Mouse (Mus musculus): ENCODE measurements at regions not wholly inside any gene's neighbourhood (a gene's known extent, or its start where the extent isn't known, plus 50 kb on each side); places are given as distances from the start of the nearest gene placed in this dataset.

DNA sequence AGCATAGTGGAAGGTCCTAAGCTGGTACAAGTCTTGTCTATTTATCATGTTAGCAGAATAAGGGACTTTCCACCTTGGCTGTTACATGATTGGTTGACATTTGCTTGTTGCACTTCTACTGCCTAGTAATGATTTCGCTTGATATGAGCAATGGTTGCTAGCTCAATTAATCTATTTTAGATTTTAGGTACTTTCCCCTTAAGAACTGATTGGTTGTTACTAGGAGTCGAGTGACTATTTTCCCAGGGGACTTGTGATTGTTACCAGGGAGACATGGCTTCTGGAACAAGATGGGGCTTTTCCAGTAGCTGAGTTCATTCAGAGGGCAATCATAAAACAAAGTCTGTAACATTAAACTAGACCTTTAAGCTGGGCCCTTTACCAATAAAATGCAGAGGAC lies 100.9 kb downstream of the Nup35 start:
- DNase-seq (ENCODE audit: low read depth, low spot score) = no peak

DNA sequence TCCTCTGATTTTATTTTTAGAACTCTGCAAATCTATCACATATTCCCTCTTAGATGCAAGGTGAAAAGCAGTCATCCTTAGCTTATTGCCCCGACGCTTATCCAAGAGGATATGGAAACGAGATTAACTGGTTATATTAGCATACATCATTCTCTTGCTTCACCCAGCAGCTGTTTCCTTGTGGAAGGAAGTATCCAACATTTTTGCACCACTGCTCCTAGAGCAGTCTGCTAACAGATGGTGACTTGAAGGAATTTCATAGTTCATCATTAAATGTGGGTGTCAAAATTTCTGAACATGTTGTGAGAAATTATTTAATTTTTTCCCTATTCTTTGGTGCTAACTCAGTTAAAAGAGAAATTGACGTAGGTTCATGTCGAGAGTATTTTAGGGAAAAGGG lies 107.0 kb downstream of the Nup35 start:
- DNase-seq (ENCODE audit: low read depth, low spot score) = no peak

DNA sequence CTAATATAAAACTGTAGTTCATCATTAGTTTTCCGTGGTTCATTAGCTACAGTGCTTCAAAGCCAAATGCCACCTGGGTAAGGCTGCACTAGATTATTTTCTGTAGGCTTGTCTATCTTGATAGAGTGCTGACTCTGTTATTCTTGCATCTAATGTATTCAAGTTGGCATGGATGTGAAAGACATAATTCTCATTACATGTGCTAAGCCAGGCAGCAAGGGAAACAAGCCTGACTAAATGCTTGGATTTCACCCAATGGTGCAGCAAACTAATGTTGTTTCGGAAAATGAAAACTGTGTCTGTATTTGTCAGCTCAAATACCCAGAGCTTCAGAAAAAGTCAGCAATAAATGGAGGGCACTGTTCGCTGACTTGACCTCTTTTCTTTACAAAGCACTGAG lies 114.3 kb downstream of the Nup35 start:
- peak; percentile 36 for DNase-seq (ENCODE audit: low read depth, low spot score)

DNA sequence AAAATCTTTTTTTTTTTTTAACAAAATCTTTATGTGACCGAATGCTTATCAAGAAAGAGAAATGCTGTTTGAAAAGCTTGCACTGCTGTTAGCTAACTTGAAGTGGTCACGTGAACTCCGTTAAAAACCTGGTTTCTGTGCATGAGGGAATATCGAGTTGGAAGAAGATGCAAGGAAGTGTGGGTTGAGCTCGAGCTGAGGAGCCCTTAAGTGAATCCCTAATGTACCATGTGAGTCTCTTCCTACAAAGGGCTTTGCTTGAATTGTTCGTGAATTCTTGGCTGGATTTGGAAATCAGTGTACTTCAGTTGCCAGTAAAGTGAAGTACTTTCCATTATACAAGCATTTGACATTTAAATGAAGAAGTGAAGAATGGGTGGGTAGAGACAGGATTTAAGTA lies 129.7 kb downstream of the Nup35 start:
- DNase-seq (ENCODE audit: low read depth, low spot score) = no peak

DNA sequence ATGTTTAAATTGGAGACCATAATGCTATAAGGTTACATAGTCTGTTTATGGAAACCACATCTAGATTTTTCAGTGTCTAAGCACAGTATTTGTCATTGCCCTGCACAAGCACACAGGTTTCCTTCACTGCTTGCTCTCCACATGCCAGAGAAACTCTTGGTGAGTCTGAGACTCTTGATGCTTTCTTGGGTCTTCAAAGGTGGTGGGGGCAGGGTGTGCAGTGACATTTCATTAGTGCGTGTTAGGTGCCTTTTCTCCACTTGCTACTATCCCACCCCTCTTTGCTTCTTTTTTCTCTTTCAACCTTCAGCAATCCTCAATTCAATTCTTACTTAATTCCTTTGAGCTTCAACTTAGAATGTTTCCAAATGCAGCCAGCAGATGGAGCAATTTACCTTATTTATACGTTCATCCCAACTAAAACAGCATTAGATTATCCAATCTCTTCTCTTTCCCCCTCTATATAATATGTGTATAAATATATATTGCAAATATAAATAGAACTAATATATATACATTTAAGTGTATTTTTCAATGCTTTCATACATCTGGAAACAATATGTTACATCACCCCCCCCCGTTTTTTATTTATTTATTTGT lies 145.1 kb downstream of the Nup35 start:
- DNase-seq (ENCODE audit: low read depth, low spot score) = peak; percentile 49

DNA sequence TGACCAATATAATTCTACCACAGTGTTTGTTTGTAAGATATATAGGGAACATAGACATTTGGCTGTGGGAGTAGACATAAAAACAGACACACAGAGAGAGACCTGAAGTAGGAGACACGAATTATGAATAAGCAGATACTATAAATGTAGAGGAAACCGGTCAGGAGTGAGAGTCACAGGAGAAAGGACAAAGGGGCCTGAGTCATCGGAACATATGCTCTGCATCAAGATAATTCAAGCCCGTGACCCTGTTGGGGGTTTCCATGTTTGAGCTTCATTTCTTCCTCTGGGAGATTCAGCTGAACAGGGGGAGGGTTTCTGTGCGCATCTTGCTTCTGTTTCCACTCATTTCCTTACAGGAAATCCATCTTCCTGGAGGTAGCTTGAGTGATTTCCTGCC lies 154.1 kb downstream of the Nup35 start:
- DNase-seq (ENCODE audit: low read depth, low spot score) = no peak

DNA sequence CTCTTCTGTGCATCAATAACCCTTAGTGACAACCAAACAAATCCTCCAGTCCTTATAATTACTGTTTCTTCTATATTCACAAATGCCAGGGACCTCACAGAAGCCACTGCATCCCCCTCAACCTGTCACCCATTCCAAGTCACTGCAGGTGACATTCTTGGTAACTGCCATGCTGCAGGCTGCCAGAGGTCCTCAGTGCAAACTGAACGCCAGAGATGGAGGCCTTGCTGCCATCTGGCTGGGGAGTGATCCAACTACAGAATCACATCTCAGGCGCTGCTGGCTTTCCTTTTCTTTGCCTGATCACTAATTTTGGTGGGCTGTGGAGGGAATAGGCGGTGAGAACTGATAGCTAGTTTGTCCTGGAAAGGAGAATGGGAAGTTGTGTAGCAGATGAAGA lies 155.4 kb downstream of the Nup35 start:
- DNase-seq (ENCODE audit: low read depth, low spot score) = no peak

DNA sequence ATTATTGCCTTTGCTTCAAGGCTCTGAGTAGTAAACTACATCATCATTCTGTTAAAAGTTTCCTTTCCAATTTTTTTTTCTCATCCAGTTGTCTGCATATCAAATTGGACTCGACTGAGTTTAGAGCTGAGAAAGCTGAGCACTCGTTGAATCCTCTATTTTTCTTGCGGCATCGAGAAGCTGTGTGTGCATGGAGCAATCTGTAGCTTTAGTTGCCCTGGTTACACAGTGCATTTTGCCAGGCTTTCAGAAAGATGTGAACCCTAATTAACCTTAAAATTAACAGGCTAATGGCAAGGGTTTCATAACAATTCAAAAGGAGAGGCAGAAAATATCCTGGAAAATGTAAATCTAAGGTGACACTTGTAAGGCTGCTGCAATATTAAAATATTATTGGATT lies 169.3 kb downstream of the Nup35 start:
- DNase-seq (ENCODE audit: low read depth, low spot score) = no peak

DNA sequence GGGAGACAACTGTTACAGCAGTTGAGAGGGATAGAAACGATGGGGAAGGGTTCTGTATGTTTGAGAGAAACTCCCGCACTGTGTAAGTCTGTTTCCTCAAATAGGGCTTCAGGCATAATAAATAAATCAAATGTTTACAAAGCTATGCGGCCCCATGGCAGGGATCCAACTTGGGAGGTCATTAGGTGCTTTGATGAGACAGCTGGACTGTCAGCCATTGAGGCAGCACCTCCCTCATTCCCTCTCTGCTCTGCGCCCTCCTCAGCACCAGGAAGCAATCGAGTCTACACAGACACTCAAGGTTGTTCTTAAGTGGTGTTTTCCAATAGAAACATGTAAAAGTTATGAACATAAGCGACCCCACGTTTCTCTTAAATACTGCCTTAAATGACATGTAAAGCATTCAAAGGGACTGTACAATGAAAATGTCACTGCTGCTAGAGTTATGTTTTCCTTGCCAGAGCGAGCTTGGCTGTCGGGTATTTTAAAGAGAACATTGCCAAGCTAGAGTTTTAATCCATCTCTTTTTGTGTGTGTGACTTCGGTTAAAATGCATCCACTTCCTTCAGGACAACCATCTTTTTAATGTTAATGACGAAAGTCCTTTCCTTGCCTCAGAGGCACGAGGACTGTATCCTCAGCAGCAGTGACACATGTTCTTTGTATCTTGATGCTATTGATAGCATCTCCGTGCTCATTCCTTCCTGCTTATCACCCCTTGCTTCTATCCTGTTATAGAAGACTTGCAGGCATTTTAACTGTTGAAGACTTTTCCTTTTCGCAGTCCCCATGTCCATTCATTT lies 176.5 kb downstream of the Nup35 start:
- no peak for DNase-seq (ENCODE audit: low read depth, low spot score)

DNA sequence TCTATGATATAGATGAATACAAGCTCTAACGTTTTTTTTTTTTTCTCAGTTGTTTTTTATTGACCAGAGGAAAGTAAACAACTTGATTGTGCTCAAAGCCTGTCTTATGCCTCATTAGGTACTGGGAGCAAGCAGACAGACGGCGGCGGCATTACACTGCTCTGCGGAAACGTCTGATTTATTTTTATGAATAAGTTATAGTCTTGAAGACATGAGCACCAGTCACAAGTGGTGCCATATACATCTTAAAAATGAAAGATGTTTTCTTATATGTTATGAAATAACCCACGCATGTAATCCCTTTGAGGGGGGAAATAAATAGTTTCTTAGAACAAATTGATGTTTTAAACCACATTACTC lies 177.1 kb downstream of the Nup35 start:
- DNase-seq (ENCODE audit: low read depth, low spot score) = no peak

DNA sequence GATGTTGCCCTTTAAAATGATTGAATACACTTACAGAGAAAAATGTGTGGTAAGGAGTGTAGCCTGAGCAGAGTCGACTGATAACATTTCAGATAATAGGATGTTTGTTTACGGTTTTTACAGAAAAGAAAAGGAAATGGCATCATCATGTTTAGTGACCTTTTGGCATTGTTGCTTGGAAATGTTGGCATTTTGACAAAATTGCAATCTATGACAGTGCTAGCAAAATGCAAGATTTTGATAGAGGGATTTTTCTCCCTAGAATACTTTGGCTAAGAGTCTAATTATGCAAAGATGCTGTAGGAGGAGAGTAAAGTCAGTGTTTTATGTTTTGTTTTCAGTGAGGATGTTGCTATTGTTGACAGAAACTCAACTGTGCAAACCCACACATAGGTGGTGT lies 202.2 kb downstream of the Nup35 start:
- DNase-seq (ENCODE audit: low read depth, low spot score) = no peak

DNA sequence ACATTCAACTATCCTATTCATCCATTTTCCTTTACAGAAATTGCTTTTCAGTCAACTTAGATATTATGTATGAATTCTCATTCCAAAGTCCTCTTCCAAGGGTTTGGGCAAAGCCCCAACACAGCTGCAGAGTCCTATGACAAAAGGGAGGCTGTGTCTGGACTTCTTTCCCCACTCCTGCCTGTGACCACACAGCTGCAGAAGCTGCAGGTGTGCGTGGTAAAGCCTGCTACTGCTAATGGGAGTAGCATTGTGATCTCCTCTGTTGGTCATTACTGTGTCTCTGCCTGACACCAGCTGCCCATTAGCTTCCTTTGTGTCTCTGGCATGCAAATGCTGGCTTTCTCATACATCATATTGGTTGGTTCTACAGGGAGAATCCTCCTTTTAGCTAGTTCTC lies 234.0 kb downstream of the Nup35 start:
- DNase-seq (ENCODE audit: low read depth, low spot score) = no peak

DNA sequence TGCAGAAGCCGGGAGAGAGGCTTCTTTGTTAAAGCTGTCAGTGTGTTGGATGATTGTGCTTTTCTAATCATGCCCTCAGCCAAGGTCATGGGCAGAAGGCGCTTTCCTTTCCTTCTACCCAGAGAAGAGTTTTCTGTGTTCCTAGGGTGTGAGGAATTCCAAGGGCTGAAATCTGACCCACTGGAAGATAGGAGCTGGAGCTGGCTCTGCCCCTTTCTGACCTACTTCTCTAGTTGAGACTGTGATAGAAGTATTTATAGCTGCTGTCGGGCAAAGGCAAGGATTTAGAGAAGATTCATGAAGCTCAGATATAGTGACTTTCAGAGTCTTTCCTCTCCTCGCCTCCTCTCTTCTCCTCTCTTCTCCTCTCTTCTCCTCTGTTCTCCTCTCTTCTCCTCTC lies 238.2 kb downstream of the Nup35 start:
- no peak for DNase-seq (ENCODE audit: low read depth, low spot score)

DNA sequence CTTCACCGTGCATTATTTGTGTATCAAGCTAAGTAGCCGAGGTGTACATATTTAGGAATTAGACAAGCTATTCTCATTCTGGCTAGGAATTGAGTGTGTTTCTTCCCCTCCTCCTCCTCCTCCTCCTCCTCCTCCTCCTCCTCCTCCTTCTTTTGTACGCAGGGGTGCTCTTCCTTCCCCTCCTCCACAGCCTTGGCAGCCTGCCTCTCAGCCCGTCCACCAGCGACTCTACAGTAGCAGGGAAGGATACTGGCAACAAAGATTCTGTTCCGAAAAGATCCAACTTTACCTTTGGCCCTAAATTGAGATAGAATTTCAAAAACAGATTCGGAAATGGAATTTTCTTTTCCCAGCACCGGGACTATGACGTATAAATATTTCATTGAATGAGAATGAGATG lies 253.0 kb downstream of the Nup35 start:
- no peak for DNase-seq (ENCODE audit: low read depth, low spot score)

DNA sequence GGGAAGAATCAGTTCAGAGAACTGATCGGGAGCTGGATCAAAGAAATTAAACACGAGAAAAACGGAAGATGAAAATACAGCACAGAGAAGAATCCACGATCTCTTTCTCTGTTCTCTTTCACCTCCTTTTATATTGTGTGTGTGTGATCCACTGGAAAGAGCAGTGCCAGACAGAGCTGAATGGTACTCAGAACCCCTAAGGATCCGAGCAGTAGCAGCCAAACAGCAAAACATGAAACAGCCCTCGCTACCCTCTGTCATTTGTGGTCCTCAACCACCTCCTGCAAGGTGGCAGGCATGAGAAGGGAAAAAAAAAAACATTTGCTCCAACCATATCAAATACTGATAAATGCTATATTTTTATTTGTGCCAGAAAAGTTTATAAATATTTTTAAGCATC lies 253.4 kb downstream of the Nup35 start:
- no peak for DNase-seq (ENCODE audit: low read depth, low spot score)

DNA sequence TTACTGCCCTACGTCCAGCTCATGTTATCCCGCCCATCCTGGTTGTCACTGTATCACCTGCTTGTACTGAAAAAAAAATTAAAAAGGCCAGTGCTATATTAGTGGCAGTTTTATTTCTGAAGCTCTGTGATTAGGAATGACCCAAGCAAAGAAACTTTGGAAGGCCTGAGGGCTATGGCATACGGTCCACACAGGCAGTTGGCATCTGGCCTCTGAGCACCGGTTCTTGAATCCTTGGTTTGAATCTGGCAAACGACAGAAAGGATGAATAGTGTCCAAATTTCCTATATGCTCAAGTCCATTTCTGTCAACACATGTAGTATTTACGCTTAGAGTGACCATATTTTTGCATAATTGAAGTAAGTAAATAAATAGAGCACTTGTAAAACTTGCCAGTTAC lies 254.3 kb downstream of the Nup35 start:
- no peak for DNase-seq (ENCODE audit: low read depth, low spot score)

DNA sequence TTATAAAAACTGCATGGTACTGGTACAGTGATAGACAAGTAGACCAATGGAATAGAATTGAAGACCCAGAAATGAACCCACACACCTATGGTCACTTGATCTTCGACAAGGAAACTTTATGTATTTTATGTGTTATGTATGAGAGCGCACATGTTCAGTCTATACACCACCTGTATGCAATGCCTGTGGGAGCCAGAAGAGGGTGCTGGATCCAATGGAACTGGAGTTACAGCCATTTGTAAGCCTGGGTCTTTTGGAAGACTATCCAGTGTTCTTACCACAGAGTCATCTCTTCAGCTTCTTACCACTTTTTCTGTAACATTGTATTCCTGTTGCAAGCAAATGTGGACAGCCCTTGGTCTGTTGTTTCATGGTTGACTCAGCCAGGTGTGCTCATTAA lies 261.4 kb downstream of the Nup35 start:
- DNase-seq (ENCODE audit: low read depth, low spot score) = no peak

DNA sequence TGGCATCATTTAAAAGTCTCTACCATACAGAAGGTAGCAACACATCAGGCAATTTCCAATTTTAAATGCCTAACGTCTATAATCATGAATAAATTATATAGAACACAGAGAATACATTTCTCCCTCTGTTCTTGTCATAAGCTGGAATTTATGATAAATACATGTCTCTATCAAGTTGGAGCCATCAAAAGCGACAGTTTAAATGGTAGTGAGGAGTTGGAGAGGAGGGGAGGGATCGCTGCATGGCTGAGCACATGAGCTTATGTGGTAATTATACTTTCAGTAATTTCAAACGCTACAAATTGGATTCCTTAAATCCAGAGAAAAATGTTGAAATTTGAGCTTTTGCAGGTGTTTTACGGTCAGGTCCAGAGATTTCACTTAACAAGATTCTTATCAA lies 267.2 kb downstream of the Nup35 start:
- DNase-seq (ENCODE audit: low read depth, low spot score) = no peak

DNA sequence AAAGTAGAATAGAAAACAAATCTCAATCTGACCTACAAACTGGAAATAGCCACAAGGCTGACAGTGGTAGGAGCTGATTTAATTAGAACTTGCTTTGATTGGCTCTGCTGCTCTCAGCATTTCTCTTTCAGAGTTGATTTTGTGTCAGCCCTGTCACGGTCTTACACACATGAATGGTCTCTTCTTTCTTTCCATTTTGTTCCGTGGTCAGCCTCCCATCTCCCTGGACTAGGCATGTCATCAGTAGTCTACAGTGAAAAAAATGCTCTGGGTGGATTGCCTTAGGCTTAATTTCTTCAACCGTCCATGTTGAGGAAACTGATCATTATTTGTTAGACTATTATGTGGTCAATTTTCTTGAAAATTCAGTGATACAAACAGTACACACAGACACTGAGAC lies 285.0 kb downstream of the Nup35 start:
- DNase-seq (ENCODE audit: low read depth, low spot score) = no peak

DNA sequence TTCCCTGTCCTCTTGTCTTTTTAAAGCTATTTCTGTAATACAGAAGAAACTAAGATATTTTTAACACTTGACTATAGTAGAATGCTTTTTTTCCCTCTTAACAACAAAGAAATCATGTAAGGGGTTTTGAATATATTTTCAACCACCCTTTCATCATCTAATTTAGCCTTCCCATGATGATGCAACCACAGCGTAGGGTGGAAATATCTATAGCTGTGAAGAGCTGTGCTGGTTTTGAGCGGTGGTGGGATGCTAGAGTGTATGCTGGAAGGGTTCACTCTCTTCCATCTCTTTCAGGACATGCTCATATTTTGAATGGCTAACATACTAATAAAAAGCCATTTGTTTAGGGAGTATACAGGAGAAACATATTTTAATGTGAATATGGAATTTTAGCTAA lies 296.4 kb downstream of the Nup35 start:
- no peak for DNase-seq (ENCODE audit: low read depth, low spot score)

DNA sequence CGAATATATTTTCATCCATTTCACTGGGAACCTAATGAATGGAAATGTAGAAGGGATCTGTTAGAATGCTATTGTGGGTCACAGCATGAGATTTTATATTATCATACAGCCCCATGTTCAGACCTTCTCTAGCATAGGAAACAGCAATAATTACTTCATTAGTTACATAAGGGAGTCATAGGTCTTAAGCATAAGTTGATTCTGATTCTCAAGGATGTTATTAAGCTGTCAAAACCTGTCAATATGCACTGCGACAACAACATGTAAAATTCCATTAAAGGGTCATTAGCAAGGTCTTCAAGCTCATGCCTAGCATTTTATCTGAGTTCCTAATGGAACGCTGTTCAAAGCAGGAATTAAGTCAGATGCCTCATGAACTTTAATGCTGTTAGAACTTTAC lies 328.5 kb downstream of the Nup35 start:
- no peak for DNase-seq (ENCODE audit: low read depth, low spot score)

DNA sequence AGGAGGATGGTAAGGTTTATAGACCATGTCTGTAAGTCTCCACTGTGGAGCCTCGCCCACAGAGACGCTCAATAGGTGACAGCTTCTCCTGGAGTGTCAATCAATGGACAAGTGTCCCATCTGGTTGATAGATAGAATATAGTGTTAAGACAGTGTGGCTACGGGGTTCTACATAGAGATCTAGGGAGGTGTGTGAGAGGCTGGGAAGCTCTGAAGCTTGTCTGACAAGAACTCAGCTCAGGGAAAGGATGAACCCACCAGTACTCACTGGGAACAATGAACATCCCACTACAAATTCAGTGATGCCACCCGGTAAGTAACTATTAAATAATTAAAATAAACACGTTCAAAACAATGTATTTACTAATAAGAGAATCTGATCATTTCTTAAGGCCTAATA lies 349.7 kb downstream of the Nup35 start:
- no peak for DNase-seq (ENCODE audit: low read depth, low spot score)

DNA sequence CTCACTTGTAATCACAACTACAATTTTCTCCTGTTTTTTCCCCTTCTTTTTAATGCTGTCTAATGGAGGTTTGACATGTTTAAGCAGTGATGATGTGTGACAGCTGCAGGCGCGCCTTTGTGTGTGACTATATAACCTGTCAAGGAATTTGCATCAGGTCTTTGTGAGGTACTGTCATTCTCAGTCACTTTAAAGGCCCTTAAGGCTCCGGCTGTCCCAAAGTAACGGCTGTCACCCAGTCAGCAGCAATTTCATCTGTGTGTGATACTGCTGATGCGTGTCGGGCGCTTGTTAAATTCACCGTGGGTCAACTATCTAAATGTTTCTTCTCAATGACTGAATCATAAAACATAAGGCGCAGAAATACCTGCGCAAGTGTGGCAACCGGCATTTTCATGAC lies 350.2 kb downstream of the Nup35 start:
- no peak for DNase-seq (ENCODE audit: low read depth, low spot score)

DNA sequence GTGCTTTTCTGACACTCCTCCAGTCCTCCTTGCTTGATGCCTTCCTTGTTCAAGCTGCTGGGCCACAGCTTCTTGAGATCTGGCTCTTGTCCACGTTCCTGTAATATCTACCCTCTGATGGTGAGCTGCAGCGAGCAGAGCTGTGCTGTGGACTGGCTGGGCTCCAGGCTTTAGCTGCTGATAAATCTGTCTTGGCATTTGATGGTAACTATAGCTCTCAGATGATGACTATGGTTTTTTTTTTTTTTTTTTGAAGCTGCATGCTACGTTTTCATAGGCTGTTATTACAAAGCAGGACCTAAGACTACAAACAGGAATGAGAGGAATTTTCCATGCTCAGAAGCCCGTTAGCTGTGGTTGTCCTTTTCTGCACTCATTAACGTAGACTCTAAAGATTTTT lies 352.3 kb downstream of the Nup35 start:
- DNase-seq (ENCODE audit: low read depth, low spot score) = no peak

Data from brain, embryonic 18.5 days (tissue).